Mouse (Mus musculus): ENCODE data around the gene Rapgef1.
"Not testable (repeated sequence)": the region's sequence is repeated elsewhere in the genome, so short reads cannot be mapped to it uniquely, and the experiment has no call there.

The Rapgef1 gene

DNA sequence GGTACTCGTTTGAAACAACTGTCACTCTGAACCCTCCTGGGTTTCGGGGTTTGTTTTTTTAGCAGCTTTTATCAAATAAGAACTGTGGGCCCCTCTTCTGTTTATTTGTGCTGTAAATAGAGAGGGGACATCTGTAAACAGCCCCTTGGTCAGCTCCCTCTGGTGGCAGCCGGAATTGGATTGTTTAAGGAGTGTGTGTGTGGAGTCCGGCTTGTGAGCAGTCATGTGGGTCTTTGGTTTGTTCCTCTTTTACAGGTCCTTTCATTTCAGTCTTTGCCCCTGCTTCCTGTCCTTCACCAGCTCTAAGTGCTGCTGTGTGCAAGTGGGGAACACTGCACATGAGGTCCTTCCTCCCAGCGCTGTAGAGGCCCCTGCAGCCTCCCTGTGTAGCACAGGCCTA is 119.8 kb downstream of the Rapgef1 start:
- DNase-seq (ENCODE audit: low spot score in 2 of 2) = peak; percentile 45 to 73

DNA sequence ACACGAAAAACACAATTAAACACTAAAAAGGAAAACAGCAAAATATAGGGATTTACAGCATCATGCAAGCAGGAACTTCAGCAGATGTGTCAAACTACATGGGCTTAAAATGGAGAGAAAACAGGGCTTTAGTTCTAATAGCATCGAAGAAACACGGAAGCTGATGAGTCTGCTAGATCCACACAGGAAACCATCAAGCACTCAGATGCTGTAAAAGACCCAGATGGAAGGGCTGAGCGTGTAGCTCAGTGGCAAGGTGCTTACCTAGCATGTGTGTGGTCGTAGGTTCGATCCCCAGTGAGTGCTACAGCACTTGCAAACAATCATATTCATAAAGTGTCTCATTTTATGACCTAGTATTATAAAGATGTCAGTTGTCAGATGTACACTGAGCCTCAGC is 121.7 kb downstream of the Rapgef1 start:
- no peak for DNase-seq (ENCODE audit: low spot score in 2 of 2)

DNA sequence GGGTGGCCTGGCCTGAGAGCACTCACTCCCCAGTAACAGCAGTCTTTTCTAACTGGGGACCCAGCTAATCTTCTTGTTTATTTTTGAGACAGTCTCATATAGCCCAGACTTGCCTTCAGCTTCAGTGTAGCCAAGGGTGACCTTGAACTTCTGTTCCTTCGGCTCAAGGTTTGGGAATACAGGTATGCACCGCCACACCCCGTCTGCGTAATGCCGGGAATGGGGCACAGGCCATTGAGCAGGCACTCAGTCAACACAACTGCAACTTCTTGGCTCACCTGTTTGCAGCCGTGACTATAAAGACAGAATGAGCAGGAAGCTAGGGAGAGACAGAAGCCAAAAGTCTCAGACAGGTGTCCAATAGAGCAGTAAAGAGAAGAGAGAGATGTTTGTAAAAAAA is 124.7 kb downstream of the Rapgef1 start:
- DNase-seq (ENCODE audit: low spot score in 2 of 2) = no peak

DNA sequence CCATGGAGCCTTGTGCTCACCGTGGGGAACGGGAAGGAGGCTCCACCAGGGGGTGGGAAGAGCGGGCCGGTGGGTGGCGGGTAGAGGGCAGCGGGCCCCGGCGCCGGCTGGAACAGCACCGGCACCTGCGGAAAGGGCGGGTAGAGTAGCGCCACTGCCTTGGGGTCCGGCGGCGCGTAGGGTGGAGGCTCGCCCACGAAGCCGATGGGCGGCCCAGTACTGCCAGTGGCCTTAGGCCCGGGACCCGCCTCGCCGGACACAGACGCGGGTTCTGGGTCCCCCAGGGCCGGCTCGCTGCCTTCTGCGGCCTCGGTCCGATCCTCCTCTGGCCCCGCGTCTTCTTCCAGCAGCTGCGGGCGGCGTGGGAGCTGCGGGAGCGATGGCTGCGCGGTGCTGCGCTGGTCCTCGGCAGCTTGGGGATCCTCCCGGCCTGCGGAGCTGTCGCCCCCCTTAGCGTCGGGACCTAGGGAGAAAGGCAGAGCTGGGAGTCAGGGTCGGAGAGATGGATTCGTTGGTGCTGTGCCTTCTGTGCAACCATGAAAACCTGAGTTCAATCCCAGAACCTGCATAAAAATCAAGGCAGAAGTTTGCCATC is 127.8 kb downstream of the Rapgef1 start:
- DNase-seq (ENCODE audit: low spot score in 2 of 2) = no peak

DNA sequence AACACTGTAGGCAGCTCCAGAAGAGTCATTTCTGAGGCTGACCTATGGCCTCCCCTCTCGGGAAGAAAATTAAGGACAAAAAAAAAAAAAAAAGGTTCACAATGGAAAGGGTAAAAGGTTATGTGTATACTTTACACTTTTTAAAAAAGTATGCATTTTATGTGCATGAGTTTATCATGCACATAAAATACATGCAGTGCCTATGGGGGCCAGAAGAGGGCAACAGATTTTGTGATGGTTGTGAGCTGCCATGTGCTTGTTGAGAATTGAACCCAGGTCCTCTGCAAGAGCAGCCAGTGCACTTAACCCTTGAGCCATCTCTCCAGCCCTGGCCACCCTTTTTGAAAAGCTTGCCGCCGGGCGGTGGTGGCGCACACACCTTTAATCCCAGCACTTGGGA is 128.3 kb downstream of the Rapgef1 start:
- DNase-seq (ENCODE audit: low spot score in 2 of 2) = peak in 1 of 2 experiments; percentile 38

DNA sequence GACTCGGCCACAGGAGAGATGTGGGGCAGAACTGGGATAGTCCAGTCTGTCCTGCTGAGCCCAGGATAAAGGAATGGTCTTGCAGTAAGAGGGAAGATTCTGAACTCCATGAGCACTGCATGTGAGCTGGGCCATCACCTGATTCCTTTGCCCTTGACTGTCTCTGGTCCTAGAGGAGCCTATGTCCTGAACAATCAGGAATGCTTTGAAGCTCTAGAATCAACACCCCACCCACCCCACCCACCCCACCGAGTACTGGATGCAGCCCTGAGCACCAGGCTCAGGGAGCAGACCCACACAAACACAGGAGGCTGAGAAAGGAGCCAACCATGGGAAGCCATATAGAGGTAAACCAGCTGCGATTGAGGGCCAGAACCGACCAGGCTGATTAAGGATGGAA is 129.0 kb downstream of the Rapgef1 start:
- no peak for DNase-seq (ENCODE audit: low spot score in 2 of 2)

DNA sequence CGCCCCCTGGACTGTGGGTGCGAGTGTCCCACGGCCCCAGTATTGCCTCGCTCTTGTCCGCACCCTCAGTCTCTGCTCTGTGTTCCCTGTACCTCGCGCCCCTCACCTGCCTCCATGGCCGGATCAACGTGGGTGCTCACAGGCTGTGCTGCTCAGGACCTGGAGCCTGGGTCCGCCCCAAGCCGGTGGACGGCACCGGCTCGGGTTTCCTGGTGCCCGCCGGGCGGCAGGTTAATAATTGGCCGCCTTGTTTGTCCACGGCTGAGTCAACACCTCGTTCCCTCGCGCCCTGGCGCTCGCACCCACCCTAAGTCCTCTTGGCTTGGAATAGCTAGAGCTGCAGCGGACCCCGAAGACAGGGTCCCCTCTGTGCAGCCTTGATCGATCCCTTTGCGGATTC is 132.0 kb downstream of the Rapgef1 start, which contains the start of gene Gm13420:
TSS of gene Gm13420 (minus strand) at position 189 of the 400 bp plus-strand sequence.
- DNase-seq (ENCODE audit: low spot score in 2 of 2) = no peak

DNA sequence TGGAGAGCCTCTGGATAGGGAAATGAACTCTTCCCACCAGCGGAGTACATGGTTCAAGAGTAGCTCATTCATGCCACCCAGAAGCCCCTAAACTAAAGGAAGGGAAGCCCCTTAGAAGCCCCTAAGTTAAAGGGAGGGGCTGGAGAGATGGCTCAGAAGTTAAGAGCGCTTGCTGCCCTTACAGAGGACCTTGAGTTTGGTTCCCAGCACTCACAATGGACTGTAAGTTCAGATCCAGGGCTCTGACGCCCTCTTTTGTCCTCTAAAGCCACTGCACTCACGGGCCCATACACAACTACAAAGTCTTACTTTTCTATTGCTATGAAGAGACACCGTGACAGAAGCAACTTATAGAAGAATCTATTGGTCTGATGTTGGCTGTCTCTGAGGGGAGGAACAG is 132.9 kb downstream of the Rapgef1 start:
- no peak for DNase-seq (ENCODE audit: low spot score in 2 of 2)

DNA sequence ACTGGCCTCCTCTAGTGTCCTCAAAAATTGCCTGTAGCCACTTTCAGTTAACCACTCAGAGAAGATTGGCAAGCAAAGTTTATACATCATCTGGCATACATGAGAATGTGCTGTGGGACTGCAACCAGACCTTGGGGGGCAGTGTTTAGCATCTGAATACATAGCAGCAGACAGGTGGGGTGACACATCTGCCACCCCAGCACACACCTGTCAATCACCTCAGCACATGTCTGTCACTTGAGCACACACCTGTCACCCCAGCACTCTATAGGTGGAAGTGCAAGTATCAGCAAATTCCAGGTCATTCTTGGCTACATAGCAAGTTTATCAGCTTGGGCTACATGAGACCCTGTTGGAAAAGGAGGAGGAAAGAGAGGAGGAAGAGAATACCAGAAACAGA is 136.2 kb downstream of the Rapgef1 start:
- no peak for DNase-seq (ENCODE audit: low spot score in 2 of 2)

DNA sequence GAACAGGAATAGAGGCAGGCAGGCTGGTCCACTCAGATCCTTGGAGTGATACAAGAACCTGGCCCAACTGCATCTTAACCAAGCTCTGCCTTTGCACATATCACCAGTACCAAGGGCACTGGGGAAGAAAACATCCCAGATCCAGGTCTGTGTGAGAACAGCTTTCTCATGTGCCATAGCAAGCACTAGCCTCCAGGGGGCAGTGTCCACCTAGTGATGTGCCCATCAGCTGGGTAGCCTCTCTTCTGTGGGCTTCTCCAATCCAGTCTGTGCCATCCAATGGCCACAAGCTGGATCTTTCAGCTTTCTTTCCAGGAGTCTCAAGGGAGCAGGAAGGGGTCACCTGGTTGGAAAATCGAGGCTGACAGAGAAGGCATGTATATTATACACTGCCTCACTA is 145.3 kb downstream of the Rapgef1 start:
- DNase-seq (ENCODE audit: low spot score in 2 of 2) = peak; percentile 67 to 88

DNA sequence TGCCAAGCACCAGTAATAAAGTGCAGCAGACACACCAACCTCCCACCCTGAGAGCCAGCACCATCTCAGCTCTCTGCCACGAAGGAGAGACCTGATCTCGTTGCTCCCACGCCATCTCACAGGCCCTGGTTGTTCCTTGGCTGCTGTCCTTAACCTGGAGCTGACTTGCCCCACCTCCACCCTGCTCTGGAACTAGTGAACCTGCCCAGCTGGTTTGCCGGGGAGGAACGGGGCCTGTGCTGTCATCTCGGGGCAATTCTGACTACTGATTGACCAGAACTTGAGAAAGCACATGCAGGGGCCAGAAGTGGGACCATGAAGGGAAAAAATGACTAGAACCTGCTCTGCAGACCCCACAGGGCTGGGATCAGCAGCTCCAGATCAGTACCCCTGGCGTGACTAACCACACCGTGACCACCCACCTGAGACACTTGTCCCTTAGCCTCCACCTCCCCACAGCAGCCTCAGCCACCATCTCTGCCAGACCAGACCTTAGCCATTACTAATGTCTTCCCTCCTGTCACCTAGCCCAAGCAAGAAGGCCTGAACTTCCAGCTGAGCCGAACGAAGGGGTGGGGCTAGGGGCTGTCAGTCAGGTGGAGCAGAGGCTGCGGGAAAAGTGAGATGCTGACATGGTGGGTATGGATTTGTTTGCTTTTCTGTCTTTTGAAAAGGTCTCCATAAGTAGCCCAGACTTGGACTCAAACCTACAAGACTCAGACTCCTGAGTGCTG is 148.6 kb downstream of the Rapgef1 start:
- DNase-seq (ENCODE audit: low spot score in 2 of 2) = no peak

DNA sequence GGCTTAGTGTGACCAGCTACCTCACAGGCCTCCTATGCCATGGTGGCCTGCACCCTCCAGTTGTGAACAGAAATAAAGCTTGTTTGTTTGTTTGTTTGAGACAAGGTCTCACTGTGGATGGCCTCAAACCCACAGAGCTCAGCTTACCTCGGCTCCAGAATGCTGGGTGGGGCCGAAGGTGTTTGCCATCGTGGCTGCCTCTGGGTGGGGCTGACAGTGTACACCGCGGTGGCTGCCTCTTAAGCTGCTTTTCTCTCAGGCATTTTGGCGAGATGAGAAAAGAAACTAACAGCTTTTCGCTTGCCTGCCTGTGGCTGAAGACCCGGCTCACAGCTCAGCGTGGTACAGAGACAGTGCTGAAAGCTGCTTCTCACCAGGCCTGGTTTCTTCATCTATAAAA is 149.4 kb downstream of the Rapgef1 start:
- no peak for DNase-seq (ENCODE audit: low spot score in 2 of 2)

DNA sequence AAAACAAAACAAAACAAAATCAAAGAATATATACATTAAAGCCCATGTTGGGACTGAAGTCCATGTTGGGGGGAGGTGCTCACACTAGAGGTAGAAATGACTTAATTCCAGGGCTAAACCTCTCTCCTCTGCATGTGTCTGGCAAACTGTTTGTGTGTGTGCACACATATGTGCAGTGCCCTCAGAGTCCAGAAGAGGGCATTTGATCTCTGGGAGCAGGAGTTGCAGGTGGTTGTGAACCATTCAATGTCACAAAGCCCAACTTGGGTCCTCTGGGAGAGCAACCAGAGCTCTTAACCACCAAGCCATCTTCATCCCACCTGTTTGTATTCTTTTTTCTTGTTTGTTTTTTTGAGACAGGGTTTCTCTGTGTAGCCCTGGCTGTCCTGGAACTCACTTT is 150.6 kb downstream of the Rapgef1 start:
- DNase-seq (ENCODE audit: low spot score in 2 of 2) = no peak

DNA sequence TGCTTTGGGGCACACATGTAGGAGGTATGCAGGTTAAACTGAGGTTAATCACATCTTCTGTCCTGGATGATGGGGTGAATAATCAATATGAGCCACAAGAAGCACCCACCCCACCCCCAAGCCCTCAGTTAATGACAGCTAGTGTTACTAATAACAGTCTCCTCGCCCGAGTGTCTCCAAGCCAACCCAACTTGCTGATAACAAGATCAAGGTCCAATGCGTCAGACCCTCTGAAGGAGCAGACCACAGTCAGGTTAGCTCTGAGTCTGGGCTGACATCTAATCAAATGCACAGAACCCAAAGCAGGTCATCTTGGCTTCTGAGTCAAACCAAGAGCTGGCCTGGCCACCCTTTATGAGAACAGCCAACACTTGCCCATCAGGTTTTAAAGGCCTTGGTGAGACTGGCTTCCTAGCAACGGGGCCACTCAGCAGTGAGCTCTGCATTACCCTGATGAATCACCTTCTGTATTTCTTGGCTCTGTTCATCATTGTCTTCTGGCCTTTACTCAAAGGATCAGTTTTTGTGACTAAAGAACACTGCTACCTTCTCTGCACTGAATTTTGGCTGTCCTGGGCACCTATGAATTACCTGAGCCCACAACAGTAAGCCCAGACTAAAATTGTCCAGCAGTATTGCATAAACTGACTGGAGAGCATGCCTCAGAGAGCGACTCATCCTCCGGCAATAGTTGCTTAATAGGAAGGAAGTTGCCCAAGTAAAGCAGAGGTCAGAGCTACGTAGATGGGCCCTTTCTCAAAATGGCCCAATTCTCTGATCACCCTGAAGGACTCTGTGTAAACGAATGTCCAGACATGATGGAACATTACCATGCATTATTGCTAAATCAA is 152.3 kb downstream of the Rapgef1 start:
- no peak for DNase-seq (ENCODE audit: low spot score in 2 of 2)

DNA sequence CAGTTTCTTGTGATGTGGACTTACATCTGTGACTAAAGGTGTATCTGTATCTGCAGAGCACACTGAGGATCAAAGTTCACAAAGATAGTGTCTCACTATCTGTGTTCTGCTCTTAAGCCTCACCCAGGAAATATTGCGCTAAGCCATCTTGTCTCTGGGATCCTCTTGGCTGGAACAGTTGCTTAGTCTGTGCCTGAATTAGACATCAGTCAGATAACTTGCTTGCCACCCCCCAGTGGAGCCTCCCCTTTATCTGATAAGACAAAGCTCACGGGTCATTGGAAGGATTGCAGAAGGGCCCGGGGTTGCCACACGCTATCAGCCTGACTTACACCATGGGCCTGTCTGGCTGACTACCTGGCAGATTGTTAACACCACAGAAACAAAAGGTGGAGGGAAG is 153.8 kb downstream of the Rapgef1 start:
- DNase-seq (ENCODE audit: low spot score in 2 of 2) = no peak

DNA sequence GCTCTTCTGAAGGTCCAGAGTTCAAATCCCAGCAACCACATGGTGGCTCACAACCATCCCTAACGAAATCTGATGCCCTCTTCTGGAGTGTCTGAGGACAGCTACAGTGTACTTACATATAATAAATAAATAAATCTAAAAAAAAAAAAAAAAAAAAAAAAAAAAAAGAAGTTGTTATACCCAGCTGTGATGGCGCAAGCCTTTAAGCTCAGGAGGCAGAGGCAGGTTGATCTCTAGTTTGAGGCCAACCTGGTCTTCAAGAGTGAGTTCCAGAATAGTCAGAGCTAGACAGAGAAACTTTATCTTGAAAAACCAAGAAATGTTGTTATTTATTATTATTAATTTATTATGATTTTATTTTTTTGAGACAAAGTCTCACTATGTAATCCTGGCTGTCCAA is 161.7 kb downstream of the Rapgef1 start:
- DNase-seq (ENCODE audit: low spot score in 2 of 2) = not testable (repeated sequence)

DNA sequence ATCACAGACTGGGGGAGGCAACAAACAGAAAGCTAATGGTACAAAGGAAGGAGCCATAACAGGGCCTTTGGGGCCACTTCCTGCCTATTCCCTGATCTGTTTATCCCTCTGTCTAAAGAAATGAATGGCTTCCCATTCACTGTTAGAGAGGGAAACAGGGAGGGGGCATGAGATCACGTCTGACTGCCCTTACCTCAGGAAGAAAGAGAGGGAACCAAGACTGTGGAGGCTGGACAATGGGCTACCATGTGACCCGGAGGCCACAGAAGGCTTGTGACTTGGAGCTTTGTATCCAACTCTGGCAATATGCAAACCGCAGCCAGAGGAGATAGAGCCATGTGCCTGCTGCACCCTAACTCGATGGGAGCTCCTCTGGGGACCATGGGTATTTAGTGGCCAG is 164.8 kb downstream of the Rapgef1 start:
- DNase-seq (ENCODE audit: low spot score in 2 of 2) = no peak

DNA sequence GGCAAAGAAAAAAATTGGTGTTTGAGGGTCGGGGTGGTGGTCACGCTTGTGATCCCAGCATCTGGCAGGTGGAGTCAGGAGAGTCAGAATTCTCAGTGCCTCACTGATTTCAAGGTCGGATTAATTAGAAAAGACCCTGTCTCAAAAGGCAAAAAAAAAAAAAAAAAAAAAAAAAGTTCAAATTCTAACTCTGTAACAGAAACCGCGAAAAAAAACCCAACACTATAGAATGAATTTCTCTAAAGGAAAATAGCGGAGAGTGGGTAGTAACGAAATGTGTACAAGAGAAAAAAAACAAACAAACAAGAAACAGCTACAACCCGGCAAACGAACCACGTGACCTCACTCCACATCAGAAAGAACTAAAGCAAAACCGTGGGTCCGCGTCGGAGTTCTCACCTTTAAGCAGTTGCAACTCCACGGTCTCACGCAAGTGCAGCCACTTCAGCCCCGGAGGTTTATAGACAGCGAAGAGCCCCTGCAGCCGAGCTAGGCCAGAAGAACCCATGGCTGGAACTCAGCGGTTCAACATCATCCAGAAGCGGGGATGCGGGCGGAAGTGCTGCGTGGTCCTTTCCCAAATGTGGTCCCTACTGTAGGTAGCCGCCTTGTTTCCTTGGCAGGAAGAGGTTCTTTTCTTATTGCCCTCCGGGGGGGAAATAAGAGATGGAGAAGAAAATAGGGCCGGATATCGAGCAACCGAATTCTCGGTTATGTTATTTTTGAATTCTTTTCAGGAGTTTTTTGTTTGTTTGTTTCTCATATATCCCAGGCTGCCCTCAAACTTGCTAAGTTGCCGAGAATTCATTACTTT is 167.8 kb downstream of the Rapgef1 start, which contains the start of gene Coq4:
TSS of gene Coq4 (plus strand) at position 390 of the 814 bp plus-strand sequence.
- DNase-seq (ENCODE audit: low spot score in 2 of 2) = peak; percentile 86 to 91

DNA sequence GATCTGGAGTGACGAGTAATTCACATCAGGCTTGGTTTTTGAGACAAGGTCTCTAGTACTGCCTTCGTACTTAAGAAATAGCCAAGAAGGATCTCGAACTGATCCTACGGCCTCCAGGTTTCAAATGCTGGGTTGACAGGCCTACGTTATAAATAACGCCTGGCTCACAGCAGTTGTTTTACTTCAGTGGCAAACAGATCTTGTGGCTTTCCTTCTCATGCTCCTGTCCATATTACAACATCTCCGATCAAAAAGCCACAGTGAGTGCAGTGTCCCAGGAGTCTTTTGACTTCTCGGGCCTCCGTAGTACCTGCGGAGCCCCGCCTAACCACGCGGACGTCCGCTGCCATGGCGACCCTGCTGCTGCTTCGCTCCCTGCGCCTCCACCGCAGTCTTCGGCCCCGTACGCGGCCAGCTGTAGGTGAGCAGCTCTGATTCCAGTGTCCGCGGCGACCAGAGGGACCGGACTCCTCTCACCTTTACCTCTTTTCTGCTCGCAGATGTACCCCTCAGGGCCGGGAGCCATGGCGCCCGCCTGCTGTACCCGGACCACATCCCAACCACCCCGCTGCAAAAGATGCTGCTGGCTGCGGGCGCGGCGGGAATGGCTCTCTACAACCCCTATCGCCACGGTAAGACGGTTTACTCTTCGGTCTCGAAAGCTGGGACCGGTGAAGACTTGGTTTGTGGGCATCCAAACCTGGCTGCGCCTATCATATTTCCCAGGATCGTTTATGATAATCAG is 168.6 kb downstream of the Rapgef1 start, which contains the start of gene Trub2:
TSS of gene Trub2 (minus strand) at position 566 of the 745 bp plus-strand sequence.
- DNase-seq (ENCODE audit: low spot score in 2 of 2) = peak; percentile 83 to 89
